Mouse (Mus musculus) midbrain, embryonic 16.5 days (tissue): ENCODE results near the gene Tbcc. TPM values are rescaled to one million over a fixed set of nuclear protein-coding genes. Genes with fewer than 3 reads are reported as not detected.

ENCODE experiments used
- ATAC-seq: fragments of 200-750 bp; cut with Nextera tagmentation; 2 replicates; pipeline ENCODE4 v1.8.0; 2017; ENCODE audit warnings: moderate TSS enrichment
- H3K27ac ChIP-seq: fragments of 300-500 bp; sonication (generic); 2 replicates; pipeline ENCODE4 v1.5.1; 2014; ENCODE audit warnings: mild to moderate bottlenecking, low read length, mixed read lengths
- H3K27me3 ChIP-seq: fragments of 300-500 bp; sonication (generic); 2 replicates; pipeline ENCODE4 v1.6.1; 2014; ENCODE audit warnings: low read depth, low read length, mixed read lengths; ENCODE audit not compliant: control insufficient read depth, insufficient read depth
- H3K36me3 ChIP-seq: fragments of 300-500 bp; sonication (generic); 2 replicates; pipeline ENCODE4 v1.6.1; 2014; ENCODE audit warnings: mild to moderate bottlenecking, low read length, moderate library complexity, mixed read lengths; ENCODE audit not compliant: control insufficient read depth, insufficient read depth
- H3K4me1 ChIP-seq: fragments of 300-500 bp; sonication (generic); 2 replicates; pipeline ENCODE4 v1.6.1; 2014; ENCODE audit warnings: mild to moderate bottlenecking, low read length, mixed read lengths; ENCODE audit not compliant: control insufficient read depth, insufficient read depth
- H3K4me2 ChIP-seq: fragments of 300-500 bp; sonication (generic); 2 replicates; pipeline ENCODE4 v1.6.1; 2014; ENCODE audit warnings: mild to moderate bottlenecking, low read length, mixed read lengths
- H3K4me3 ChIP-seq: fragments of 300-500 bp; sonication (generic); 2 replicates; pipeline ENCODE4 v1.5.1; 2014; ENCODE audit warnings: low read depth, mild to moderate bottlenecking, low read length, moderate library complexity, mixed read lengths
- H3K9ac ChIP-seq: fragments of 300-500 bp; sonication (generic); 2 replicates; pipeline ENCODE4 v1.6.1; 2014; ENCODE audit warnings: low read depth, low read length, mixed read lengths
- H3K9me3 ChIP-seq: fragments of 300-500 bp; sonication (generic); replicated peaks from 2 replicates; pipeline ENCODE4 v1.6.1; 2014; ENCODE audit warnings: mild to moderate bottlenecking, low read length, mixed read lengths; ENCODE audit not compliant: control insufficient read depth, poor library complexity, severe bottlenecking
- WGBS: fragments of 180-500 bp; shearing (Covaris S2); extraction: QIAGEN DNeasy Blood & Tissue Kit; methylation state at CpG from one replicate; pipeline ENCODE4 v1.1.7; 2014; 5-methylcytosine and 5-hydroxymethylcytosine counted together
- polyA plus RNA-seq: library from polyadenylated mRNA; unstranded; fragments of >200 nt; fragmentation: Nextera tagmentation; extraction: Ambion mirVana; gene quantifications from 2 replicates; pipeline ENCODE4 v1.2.1, GENCODE M21; 2015

The Tbcc gene
- polyA plus RNA-seq, 1 experiment from 2014 or later, result 49.5 TPM

GRCm38 (mm10) chr17:46877061-46877460 is 13.4 kb upstream of the Tbcc start:
- Histone ChIP-seq H3K4me2 (no peak overlapping the region), H3K4me1 (peaks cover 4% of the 10 kb centered on the region), H3K27me3 (no peaks in the 10 kb centered on the region), H3K36me3 (no peaks in the 10 kb centered on the region), H3K4me3 (no peak overlapping the region), H3K27ac (no peak overlapping the region), H3K9me3 (no peaks in the 10 kb centered on the region), H3K9ac (no peak overlapping the region)
- 79% methylated on average over 5 of the region's 5 CpGs for WGBS
- no peak for ATAC-seq

DNA sequence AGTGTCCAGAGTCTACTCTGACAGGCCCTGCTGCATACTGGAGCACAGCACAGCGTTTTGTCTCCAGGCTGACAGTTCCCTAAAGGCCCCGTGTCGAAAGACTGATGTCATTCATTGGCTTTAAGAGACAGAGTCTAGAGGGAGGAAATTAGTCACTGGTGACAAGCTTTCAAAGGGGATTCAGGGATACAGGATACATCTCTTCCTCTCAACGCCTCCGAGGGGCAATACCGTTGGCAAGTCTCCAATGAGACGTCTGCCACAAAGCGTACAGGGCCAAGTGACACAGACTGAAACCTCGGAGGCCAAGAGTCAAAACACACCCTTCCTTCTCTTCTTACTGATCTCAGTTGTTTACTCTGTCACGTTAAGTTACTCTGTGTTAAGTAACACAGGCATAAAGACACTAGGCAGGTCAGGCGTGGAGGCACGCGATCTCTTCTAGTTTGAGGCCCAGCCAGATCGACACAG is 10.6 kb upstream of the Tbcc start:
- Histone ChIP-seq H3K27ac (no peak overlapping the region), H3K9ac (no peak overlapping the region), H3K4me1 (no peaks in the 10 kb centered on the region), H3K9me3 (no peaks in the 10 kb centered on the region), H3K4me3 (no peak overlapping the region), H3K36me3 (no peaks in the 10 kb centered on the region), H3K4me2 (no peak overlapping the region), H3K27me3 (no peaks in the 10 kb centered on the region)
- WGBS, result 59% methylated on average over 14 of the region's 14 CpGs
- ATAC-seq, result no peak

- H3K9me3 ChIP-seq, result no peaks in the 10 kb centered on the region
- no peak overlapping the region for H3K9ac ChIP-seq
- no peak overlapping the region for H3K4me2 ChIP-seq
- no peak for ATAC-seq
- WGBS, result 69% methylated on average over 2 of the region's 2 CpGs
- no peak overlapping the region for H3K27ac ChIP-seq
- no peak overlapping the region for H3K4me3 ChIP-seq
- no peaks in the 10 kb centered on the region for H3K27me3 ChIP-seq
- H3K4me1 ChIP-seq, result no peaks in the 10 kb centered on the region
- no peaks in the 10 kb centered on the region for H3K36me3 ChIP-seq
These were observed 10.2 kb upstream of the Tbcc start for GRCm38 (mm10) chr17:46880322-46880721.

- no peaks in the 10 kb centered on the region for H3K36me3 ChIP-seq
- no peak overlapping the region for H3K4me3 ChIP-seq
- 0 out of 2 replicates have a peak, but pooled peaks cover 2% of the 10 kb centered on the region for H3K4me1 ChIP-seq
- ATAC-seq, result no peak
- H3K9me3 ChIP-seq, result no peaks in the 10 kb centered on the region
- H3K9ac ChIP-seq, result no peak overlapping the region
- no peak overlapping the region for H3K27ac ChIP-seq
- H3K27me3 ChIP-seq, result no peaks in the 10 kb centered on the region
- H3K4me2 ChIP-seq, result no peak overlapping the region
- WGBS, result 88% methylated on average over 6 of the region's 6 CpGs
These were observed 8.8 kb upstream of the Tbcc start for GRCm38 (mm10) chr17:46881728-46882127.

DNA sequence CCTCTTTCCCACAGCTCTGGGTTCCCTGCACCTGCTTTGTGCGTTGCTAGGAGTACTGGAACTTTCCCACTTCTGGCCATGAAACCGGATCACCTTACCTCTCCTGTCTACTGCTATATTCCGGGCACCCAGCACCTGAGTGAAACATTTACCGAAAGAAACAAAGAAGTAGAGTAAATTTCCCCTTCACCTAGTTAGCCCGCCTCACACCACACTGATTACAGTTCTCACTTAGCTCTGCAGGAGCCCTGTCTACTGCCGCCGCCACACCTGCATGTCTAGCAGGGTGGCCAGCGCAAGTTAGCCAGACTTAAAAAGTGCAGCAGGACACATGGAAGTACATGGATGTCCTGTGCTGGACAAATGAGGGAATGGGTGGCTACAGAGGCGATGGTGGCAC is 7.4 kb upstream of the Tbcc start:
- H3K36me3 ChIP-seq, result no peaks in the 10 kb centered on the region
- no peaks in the 10 kb centered on the region for H3K9me3 ChIP-seq
- no peak overlapping the region for H3K9ac ChIP-seq
- no peaks in the 10 kb centered on the region for H3K27me3 ChIP-seq
- 89% methylated on average over 9 of the region's 9 CpGs for WGBS
- H3K4me2 ChIP-seq, result no peak overlapping the region
- H3K4me1 ChIP-seq, result peaks cover 2% of the 10 kb centered on the region; the same call in 1 of the 2 replicates
- ATAC-seq, result no peak
- H3K4me3 ChIP-seq, result no peak overlapping the region
- no peak overlapping the region for H3K27ac ChIP-seq

DNA sequence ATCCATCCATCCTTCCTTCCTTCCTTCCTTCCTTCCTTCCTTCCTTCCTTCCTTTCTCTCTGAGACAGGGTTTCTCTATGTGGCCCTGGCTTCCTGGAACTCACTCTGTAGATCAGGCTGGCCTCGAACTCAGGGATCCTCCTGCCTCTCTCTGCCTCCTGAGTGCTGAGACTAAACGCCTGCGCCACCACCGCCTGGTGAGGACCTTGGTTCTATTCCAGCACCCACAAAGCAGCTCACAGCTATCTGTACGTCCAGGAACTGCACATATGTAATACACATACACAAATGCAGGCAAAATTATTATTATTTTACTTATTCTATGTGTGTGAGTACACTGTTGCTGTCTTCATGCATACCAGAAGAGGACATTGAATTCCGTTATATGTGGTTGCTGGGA is 5.7 kb upstream of the Tbcc start:
- no peak overlapping the region for H3K4me3 ChIP-seq
- H3K36me3 ChIP-seq, result no peaks in the 10 kb centered on the region
- peaks cover 8% of the 10 kb centered on the region for H3K4me1 ChIP-seq
- no peak overlapping the region for H3K4me2 ChIP-seq
- no peak for ATAC-seq
- no peaks in the 10 kb centered on the region for H3K9me3 ChIP-seq
- no peak overlapping the region for H3K9ac ChIP-seq
- 94% methylated on average over 6 of the region's 6 CpGs for WGBS
- no peaks in the 10 kb centered on the region for H3K27me3 ChIP-seq
- H3K27ac ChIP-seq, result no peak overlapping the region

GRCm38 (mm10) chr17:46885218-46885909 is 5.1 kb upstream of the Tbcc start:
- ATAC-seq, result no peak
- H3K36me3 ChIP-seq, result no peaks in the 10 kb centered on the region
- no peak overlapping the region for H3K27ac ChIP-seq
- H3K9me3 ChIP-seq, result no peaks in the 10 kb centered on the region
- WGBS, result 78% methylated on average over 11 of the region's 11 CpGs
- peaks cover 8% of the 10 kb centered on the region for H3K4me1 ChIP-seq
- no peaks in the 10 kb centered on the region for H3K27me3 ChIP-seq
- H3K4me2 ChIP-seq, result no peak overlapping the region
- H3K9ac ChIP-seq, result no peak overlapping the region
- no peak overlapping the region for H3K4me3 ChIP-seq

DNA sequence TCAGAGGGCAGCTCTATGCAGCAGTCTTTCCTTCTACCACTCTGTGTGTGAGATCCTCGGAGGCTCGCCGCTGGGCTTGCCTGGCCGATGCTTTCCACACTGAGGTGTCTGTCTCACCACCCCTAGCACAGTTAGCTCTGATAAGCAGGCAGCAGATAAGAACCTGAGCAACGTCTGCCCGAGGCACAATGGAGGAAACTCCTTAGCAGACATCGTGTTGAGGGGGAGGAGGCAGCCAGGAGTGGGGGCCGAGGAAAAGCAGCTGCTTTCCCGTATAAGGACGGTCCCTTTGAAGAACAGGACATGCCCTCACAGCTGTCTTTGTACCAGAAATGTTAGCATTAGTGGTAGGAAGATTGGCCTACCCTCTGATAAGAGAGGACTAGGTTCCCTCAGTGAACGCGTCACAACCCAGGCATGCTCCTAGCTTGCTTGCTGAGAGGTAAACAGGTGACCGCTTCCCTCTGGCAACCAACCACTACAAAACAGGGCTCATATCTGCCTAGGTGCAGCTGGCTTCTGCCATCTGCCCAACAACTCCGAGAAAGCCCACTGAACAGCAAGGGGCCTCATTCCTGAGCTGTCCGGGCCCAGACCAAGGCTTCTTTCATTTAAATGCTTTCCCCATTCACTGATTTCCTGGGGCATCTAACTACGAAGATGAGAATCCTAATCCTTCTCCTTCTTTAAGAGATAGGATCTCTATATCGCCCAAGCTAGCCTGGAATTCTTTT is 4.4 kb upstream of the Tbcc start:
- Histone ChIP-seq H3K9ac (peak overlapping the region; percentile 30; the same call in 1 of the 2 replicates), H3K4me1 (peaks cover 8% of the 10 kb centered on the region), H3K4me2 (no peak overlapping the region), H3K9me3 (no peaks in the 10 kb centered on the region), H3K36me3 (no peaks in the 10 kb centered on the region), H3K4me3 (no peak overlapping the region), H3K27me3 (no peaks in the 10 kb centered on the region), H3K27ac (no peak overlapping the region)
- ATAC-seq, result no peak
- WGBS, result 56% methylated on average over 17 of the region's 17 CpGs

- 32% methylated on average over 16 of the region's 16 CpGs for WGBS
- no peaks in the 10 kb centered on the region for H3K36me3 ChIP-seq
- ATAC-seq, result no peak
- no peaks in the 10 kb centered on the region for H3K9me3 ChIP-seq
- peak overlapping the region; percentile 85 for H3K4me3 ChIP-seq
- peak overlapping the region; percentile 82 for H3K9ac ChIP-seq
- peak overlapping the region; percentile 76 for H3K4me2 ChIP-seq
- H3K27ac ChIP-seq, result peak overlapping the region; percentile 97
- H3K4me1 ChIP-seq, result peaks cover 27% of the 10 kb centered on the region
- no peaks in the 10 kb centered on the region for H3K27me3 ChIP-seq
These were observed 1.8 kb upstream of the Tbcc start for GRCm38 (mm10) chr17:46888511-46889212.
